Mouse (Mus musculus): ENCODE data around the gene Runx1.

Runx1 gene

GRCm38 (mm10) chr16:92745239-92745638 lies 80.7 kb downstream of the Runx1 start:
- no peak for DNase-seq (ENCODE audit: low read depth)

- DNase-seq (ENCODE audit: low read depth), result no peak
Observed at GRCm38 (mm10) chr16:92744172-92744777, 81.7 kb downstream of the Runx1 start.

GRCm38 (mm10) chr16:92743755-92744154 lies 82.2 kb downstream of the Runx1 start:
- DNase-seq (ENCODE audit: low read depth), result no peak

GRCm38 (mm10) chr16:92741342-92741741 lies 84.6 kb downstream of the Runx1 start:
- DNase-seq (ENCODE audit: low read depth), result no peak

- DNase-seq (ENCODE audit: low read depth), result no peak
Observed at GRCm38 (mm10) chr16:92740541-92740940, 85.4 kb downstream of the Runx1 start.

GRCm38 (mm10) chr16:92739997-92740396 lies 86.0 kb downstream of the Runx1 start:
- no peak for DNase-seq (ENCODE audit: low read depth)

GRCm38 (mm10) chr16:92739071-92739793 lies 86.7 kb downstream of the Runx1 start:
- DNase-seq (ENCODE audit: low read depth), result no peak

- DNase-seq (ENCODE audit: low read depth), result no peak
Observed at GRCm38 (mm10) chr16:92738476-92739010, 87.4 kb downstream of the Runx1 start.

GRCm38 (mm10) chr16:92726870-92727269 lies 99.1 kb downstream of the Runx1 start:
- no peak for DNase-seq (ENCODE audit: low read depth)

- no peak for DNase-seq (ENCODE audit: low read depth)
Observed at GRCm38 (mm10) chr16:92724526-92724925, 101.4 kb downstream of the Runx1 start.

GRCm38 (mm10) chr16:92720678-92721077 lies 105.3 kb downstream of the Runx1 start:
- no peak for DNase-seq (ENCODE audit: low read depth)

- no peak for DNase-seq (ENCODE audit: low read depth)
Observed at GRCm38 (mm10) chr16:92719725-92720124, 106.2 kb downstream of the Runx1 start.

GRCm38 (mm10) chr16:92715599-92716483 lies 110.1 kb downstream of the Runx1 start:
- DNase-seq (ENCODE audit: low read depth), result peak; percentile 87

- DNase-seq (ENCODE audit: low read depth), result no peak
Observed at GRCm38 (mm10) chr16:92710161-92710560, 115.8 kb downstream of the Runx1 start.

GRCm38 (mm10) chr16:92708718-92709117 lies 117.2 kb downstream of the Runx1 start:
- no peak for DNase-seq (ENCODE audit: low read depth)

GRCm38 (mm10) chr16:92707712-92708111 lies 118.2 kb downstream of the Runx1 start:
- no peak for DNase-seq (ENCODE audit: low read depth)

GRCm38 (mm10) chr16:92707146-92707545 lies 118.8 kb downstream of the Runx1 start:
- DNase-seq (ENCODE audit: low read depth), result no peak

- DNase-seq (ENCODE audit: low read depth), result no peak
Observed at GRCm38 (mm10) chr16:92705564-92706458, 120.1 kb downstream of the Runx1 start.

- no peak for DNase-seq (ENCODE audit: low read depth)
Observed at GRCm38 (mm10) chr16:92703850-92704249, 122.1 kb downstream of the Runx1 start.

- no peak for DNase-seq (ENCODE audit: low read depth)
Observed at GRCm38 (mm10) chr16:92699531-92700397, 126.2 kb downstream of the Runx1 start.
